Mouse (Mus musculus) CH12F3 (cell line): ENCODE data around the gene Nr4a2.

Experiments used
- in situ Hi-C: fragments of 300-500 bp; cut with MboI; formaldehyde crosslinking; loops from 2 replicates; pipeline ENCODE4 v1.14.3; 2020; ENCODE audit warnings: low sequenced_read_pairs

The Nr4a2 gene

DNA sequence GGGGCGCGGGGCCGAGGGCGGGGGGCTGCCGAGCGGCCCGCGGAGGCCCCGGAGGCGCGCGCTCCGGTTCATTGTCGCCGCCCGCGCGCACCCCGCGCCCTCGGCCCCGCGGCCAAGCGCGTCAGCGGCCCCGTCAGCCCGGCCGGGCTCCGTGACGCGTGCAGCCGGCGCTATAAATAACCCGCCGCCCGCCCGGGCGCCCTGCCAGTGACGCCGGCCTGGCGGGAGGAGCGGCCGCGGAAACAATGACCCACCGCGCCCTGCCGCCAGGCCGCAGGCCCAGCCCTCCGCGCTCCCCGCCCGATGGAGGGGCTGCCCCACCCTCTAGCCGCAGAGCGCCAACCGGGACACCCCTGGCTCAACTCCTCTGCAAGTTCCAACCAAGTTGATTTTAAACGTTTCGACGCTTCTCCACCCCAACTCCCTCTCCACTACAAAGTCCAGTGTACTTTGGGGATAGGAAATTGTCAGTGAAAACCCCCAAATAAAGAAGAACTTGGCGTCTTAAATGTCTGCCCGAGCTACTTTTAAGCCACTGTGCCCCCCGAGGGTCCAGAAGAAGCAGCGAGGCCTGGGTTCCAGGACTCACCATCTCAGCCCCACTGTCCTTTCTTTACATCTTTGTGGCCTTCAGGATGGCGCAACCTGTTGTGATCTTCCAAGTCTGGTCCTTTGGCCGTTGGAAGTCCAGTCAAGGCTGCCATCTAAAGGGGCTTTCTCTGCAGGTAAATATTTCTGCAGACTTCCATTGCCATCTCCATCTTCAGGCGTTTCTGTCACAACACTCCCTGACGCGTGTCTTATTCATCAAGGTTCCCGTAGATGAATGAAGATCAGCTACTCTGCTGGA, at the start of gene Nr4a2:
Gene Nr4a2 (minus strand): TSS at position 13 of the 850 bp plus-strand sequence.
- in situ Hi-C loops, result no loop called here

DNA sequence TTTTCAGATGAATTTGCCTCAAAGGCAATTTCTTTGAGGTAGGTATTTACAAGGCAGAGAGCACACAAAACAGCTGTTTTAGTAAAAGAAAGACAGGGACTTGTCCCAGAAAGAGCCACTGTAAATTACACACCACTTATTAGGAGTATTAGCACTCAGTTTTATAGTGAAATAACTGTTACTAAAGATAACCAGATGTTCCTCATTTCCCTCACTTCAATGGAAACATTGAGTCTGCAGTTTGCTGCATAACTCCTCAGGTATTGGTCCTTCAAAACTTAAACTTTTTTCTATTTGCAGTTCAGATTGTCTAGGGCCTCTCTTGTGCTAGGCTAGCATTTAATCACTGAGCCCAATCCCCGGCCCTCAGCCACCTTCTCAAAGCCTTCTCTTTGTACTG, 41.6 kb upstream of the Nr4a2 start:
- in situ Hi-C loops, result no loop called here

DNA sequence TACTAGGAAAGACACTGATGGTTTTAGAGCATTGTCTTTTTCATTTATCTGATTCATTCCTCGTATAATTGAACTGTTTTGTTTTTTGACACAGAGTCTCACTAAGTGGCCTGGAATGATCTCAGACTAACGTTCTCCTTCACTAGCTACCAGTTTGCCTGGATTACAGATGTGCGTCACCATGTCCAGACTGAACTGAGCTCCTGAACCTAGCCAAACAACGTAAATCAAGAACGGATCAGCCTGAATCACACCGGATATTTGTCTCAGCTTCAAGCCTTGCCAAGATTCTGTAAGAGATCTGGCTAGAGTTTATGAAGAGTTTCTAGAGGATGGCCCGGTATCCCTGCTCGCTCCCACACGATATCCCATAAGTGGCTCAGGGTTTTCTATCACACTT, 33.0 kb upstream of the Nr4a2 start:
- in situ Hi-C loops, result no loop called here

DNA sequence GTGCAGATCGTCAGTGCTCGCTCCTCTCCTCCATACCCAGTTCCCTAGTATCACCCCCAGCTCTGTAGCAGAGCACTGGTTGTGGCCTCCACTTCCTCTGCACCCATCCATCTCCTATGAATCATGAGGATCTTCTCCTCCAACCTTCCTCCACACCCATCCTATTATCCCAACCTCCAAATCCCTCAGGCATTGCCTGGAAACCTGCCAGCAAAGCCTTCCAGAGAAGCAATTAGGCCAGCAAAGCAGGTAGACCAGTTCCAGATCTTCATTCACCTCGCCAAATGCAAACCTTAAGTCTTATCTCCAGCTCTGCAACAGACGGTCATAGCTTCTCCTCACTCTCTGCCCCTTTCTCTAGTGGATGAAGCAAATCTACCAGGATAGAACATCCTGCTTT, 26.0 kb upstream of the Nr4a2 start:
- in situ Hi-C loops, result no loop called here

DNA sequence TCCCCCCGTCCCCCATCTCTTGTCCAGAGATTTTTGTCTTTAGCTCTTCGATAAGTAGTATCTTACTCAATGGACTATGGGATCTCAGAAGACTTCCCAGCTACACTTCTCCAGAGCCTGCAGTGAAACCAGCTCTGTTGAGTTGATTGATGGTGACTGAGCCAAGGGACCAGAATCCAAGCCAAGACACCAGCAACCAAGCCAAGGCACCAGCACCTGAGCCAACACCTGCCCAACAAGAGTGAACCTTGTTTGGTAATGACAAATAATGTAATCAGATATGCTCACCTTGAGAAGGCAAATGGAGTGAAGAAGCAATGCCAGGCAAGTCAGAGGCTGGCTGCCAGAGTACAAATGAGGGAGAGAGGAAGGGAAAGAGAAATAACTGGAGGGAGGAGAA, 24.4 kb upstream of the Nr4a2 start:
- in situ Hi-C loops, result no loop called here

DNA sequence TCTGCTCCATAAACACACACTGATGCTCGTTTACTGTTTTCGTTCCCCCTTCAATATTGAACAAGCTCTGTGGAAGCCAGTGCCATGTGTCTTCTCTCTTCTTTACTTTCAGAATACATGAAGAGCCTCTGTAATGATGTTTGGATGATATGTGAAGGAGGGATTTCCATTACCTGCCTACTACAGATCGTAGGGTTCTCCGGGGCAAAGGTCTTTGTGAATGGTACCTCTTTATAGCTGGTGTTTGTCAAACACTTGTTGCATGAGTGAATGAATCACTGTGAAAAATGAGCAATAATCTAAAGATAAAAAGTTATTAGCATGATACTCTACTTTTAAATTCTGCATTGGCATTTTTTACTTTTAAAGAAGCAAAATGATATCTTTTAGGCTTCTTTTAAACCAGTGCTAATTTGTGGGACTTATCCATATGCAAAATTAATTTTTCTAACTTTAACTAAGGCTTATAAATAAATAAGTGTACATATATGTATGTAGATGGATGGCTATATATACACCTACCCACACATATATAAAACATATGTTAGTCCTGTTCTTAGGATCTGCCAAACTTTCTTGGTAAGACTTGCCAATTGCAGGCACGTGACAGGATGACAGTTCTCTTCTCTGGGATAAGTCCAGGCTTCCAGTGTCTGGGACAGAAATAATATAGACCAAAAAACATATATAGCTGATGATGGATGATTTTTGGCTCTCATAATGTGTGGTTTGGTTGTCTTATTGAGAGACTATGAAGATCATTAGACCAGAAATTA, 22.0 kb upstream of the Nr4a2 start:
- in situ Hi-C loops, result no loop called here

DNA sequence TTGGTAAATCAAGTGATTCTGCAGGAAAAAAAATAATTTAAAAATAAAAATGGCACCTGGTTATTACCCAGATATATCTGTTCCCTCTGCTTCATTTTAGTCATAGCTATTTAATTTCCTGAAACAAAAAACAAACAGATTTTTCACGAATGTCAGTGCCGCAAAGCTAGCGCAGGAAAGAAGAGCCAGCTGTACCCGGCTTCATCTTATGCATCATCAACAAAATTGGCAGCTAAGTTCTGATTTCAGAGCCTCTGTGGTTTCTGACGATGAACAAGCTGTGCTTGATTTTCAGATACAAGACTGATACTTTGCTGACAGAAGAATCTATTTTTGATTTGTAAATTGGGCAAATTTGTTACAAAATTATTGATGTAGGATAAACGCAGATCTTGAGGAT, 14.8 kb upstream of the Nr4a2 start:
- in situ Hi-C loops, result no loop called here

DNA sequence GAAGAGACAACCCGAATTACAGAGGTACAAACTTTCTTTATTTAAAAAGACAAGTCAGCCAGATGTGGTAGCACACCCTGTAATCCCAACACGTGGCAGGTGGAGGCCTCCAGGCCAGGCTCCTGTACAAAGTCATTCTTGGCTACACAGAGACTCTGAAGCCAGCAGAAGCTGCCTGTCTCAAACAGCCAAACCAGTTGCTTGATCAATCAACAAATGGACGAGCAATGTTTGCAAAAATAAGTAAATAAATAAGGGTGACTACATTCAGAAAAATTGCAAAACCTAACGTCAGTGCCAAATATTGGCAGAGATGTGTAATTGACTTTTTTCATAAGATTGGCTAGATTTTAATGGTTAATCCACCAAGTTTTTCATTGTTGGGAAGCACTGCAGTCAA, 3.7 kb upstream of the Nr4a2 start:
- in situ Hi-C loops, result no loop called here

DNA sequence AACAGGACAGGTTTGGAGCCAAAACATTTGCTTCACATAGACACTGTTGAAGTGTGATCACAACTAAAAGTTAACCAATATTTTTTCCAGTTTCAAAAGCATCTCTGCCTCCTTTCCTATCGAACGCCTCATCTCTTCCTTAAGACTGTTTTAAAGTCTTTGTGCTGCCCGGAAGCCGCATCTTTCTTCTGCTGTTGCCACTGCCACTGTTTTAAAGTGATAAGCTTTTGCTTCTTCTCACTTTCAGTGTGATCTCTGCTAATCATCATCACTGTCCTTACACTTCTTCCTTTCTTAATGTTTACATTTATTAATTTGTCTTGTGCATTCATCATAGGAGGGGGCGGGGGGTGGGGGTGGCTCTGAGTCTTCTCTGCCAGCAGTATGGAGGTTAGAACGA, 2.1 kb upstream of the Nr4a2 start:
- in situ Hi-C loops, result no loop called here

DNA sequence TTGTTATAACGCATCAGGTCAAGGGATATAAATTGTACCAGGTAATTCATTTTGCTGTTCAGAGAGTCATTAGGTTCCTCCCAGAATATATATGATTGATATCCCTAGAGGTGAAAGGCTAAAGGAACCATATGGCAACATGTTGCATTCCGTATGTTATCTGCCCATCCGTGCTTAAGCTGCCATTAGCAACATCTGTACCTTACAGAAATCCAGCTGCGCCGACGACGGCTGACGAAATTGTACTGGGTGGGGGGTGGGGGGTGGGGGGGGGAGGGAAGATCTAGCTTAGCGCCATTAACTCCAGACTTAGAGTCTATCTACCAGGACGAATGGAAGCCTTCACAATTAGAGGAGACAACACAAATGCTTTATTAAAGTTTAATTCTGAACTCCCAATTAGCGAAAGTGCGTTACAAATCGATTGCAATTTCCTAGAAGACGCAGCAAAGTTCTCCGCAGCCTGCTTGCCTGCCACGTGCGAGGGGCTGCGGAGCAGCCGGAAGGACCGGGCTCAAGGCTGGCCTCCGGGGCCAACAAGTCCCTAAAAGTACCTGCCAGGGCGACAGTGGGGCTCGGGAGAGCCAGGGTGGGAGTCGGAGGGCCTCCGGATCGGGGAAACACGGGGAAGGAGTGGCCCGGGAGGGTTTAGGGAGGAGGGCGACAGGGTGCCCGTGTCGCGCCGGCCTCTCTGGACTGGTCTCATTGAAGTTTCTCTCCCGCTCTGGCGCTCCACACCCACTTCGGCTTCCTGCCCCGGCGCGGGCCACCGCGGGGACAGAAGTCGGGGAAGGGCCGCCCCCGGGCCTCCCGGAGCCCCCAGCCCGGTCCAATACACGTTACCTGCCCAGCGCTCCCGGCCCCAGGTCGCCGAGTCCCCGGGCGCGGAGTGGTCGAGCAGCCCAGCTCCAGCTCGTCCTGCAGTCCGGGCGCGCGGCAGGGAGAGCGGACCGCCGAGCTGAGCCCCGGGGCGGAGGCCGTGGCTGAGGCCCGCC, 520 bp downstream of the Nr4a2 start:
- in situ Hi-C loops, result no loop called here

DNA sequence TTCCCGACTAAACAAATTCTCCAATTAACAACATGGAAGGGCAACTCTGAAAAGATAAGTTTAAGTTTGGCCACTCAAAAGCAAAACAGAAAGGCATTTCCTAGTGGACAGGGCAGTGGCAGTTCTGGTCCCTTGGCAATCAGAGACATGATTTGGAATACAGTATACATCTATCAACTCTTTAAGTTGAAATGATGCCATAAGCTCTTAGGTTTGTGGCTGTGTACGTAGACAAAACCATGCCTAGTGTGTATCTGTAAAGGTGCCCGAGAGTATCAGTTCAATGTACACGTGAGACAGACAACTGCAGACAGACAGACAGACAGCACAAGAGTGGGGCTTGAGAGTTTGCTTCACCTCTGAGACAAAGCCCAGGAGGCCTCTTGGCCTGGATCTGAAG, 2.7 kb downstream of the Nr4a2 start:
- in situ Hi-C loops, result no loop called here

DNA sequence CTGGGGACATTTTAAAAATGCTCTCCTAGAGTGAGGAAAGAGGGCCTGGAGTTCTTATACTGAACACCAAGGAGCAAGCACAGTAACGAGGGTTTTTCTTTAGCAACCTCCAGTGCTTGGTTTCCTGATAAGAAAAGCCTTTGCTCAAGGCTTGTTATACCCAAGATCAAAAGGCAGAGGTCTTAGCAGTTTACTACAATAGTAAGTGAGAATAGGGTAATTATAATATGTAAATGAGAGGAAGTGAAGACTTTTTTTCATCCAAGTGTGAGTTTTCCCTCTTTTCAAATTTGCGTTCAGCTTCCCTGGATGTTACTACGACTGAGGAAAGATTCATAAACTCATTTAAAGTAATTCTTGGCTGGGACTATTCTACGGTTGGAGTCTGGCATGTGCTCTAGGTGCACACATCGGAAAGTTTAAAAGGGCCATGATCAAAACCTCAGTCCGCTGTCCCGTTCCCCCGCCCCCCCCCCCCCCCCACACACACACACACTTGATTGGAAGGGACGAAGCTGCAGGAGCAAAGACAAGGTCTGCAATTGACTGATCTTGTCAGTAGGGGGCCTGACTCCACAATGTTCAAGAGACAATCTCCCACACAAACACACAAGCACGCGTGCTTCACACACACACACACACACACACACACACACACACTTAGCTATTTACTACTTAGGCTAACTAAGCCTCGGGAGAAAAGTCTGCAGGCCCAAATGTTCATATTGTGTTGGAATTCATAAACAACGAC, 6.4 kb downstream of the Nr4a2 start:
- in situ Hi-C loops, result no loop called here

DNA sequence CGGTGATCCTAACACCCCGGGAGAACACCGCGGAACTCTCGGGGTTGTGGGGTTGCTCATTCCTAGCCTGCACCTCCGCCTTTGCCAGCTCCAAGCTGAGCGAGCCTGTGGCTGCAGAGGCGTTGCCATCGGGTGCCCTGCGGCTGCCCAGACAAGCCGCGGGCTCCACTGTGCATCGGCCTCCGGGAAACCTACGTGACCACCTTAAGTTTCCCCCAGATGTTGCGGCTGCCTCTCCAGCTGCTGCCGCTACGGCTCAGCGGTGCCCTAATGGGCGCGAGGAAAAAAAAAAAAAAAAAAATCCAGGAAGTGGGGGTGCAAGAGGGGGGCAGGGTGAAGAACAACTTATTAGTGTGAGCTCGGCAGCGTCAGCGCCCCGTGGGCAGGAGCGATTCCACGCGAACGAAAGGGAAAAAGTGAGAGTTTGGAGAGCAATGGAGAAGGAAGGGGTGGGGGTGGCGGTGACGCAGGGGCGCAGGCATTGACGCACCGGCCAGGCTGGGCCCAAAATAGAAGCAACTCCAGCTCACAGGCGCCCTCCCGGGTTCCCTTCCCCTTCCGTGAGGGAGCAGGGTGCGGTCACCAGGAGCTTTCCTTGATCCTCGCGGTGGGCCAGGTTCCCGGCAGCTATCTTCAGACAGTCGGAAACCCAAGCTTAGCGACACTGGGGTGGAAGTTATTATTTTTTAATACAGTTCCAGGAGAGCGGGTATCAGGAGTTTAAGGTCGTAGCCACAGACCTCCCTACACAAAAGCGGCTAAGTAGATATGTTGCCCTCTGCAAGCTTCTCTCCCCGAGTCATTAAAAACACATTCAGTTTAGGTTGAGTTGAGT, 7.2 kb downstream of the Nr4a2 start:
- in situ Hi-C loops, result no loop called here

DNA sequence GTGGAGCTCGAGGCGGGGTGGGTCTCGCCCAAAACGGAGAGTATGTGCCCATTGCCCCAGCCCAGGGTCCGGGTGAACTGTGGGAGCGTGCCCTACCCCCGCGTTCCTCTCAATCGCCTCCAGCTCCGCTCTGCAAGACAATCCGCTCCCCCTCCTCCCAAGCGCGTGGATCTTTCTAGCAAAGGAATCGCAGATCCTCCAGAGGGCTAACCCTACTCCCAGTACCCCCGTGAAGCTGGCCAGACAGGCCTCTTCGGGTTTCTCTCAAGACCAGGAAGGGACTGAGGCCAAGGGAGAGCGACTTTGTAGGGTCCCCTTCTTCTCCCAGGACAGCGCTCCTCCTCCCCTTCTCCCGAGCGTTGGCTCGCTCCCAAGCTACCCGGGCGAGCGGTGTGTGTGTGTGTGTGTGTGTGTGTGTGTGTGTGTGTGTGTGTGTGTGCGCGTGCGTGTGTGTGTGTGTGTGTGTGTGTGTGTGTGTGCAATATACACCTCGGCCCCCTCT, 7.9 kb downstream of the Nr4a2 start:
- in situ Hi-C loops, result no loop called here

DNA sequence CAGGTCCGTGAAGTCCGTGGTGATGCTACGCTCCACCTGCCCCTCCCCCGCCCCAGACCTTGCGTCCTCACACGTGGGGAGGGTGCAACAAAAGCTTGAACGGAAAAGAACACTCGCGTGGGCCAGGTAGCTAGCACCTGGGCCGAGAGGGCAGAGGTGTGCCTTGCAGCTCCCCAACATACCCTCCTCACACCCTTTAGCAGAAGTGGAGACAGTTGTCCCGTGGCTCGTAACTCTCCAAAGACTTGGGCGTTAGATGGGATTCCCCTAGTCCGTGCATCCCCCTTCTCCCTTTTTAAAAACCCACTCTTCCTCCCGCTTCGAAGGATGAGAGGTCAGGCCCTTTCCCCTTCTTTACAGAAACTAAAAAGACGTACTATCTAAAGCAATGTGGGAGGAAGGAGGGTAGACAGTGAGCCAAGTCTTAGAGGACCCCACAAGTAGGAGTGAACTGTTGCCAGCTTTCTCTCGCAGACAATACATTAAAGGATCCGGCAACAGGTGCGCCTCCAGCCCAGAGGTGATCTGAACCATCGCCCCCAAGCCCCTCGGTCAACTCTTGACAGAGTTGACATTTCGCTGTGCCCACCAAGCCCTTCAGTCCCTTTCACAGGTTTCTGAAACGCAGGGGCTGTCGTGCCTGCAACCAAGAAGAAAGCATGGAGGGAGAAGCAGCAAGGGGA, 8.5 kb downstream of the Nr4a2 start:
- in situ Hi-C loops, result no loop called here

DNA sequence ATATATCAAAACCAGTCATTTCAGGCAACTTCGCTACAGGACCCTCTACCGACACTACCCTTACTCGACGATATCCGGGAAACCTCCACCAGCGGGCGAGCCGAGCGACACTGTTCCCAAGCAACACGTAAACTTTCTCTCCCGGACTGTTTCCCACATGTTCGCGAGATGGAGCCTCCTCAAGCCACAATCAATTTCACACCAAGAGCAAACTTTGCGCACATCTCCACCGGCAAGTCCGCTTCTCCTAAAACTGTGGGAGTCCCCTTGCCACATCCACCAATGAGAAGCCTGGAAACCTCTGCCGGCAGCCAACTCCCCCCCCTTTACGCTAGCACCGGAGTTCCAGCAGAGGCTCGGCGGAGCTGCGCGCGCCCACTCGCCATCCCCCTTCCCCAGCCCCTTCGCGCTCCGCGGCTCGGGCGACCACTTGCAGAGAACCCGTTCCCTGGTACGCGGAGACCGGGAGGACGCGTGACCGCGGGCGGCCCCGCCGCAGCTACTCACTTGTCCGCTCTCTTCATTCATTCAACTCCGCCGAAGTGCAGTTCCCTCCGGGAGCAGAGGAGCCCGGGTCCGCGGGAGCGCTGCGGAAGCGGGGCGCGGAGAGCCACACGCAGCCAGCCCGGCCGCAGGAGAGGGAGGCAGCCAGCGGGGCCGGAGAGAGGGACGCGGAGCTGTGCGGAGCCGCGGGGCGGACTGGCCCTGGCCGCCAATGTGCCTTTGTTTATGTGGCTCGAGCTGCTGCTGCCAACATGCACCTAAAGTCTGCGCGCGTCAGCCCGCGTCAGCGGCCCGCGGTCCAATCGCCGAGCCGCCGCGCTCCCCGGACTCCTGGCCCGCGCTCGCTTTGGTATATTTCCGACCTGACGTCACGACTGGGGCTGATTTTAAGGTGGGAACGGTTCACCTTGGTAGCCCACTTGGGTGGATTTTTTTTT, 9.3 kb downstream of the Nr4a2 start:
- in situ Hi-C loops, result no loop called here

DNA sequence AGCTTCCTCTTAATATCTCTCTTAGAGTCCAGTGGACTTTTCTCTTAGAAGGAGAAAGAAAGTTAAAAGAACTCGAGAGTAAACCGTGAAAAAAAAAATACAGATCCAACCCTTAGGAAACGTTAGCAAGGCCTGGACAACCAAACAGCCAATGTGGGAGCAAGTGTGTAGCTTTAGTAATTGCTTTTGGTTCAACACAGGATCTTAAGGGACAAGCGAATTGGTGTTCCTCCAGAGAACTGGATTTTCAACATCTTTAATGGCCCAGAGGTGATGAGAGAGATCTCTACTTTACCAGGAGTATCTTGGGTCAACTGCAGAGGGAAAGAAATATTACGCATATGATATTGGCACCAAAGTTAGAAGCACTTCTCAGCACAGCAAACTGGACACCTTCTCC, 10.4 kb downstream of the Nr4a2 start:
- in situ Hi-C loops, result no loop called here

DNA sequence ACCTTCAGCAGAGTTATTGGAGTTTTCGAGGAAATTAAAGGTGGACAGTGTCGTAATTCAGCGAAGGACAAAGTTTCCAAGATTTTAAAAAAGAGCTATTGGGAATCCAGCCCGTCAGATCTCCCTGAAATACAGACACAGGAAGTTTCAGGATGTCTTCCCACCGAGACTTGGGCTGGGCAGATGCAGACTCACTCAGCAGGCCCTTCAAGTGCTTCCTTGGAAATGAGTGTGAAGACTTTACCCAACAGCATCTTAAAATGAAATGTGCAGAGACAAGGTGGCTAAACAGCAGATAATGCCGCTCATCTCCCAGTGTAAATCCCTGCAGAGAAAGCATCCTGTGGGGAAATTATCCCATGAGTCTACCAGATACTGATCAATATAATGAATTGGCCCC, 10.9 kb downstream of the Nr4a2 start:
- in situ Hi-C loops, result no loop called here
